Mouse (Mus musculus) frontal cortex, postnatal 10 days (tissue): ENCODE measurements around the gene Metap2.

Experiments
- DNase-seq, 2 experiments: peaks; one replicate each; pipeline ENCODE4 v3.0.0; 2022; ENCODE audit warnings: low spot score in 2 of 2, mixed read lengths in 1 of 2

The Metap2 gene

GRCm38 (mm10) chr10:93911326-93911725 is 14.4 kb upstream of the Metap2 start:
- DNase-seq: no peak

- no peak for DNase-seq
Observed at GRCm38 (mm10) chr10:93909811-93910446, 13.0 kb upstream of the Metap2 start.

- no peak for DNase-seq
Observed at GRCm38 (mm10) chr10:93909015-93909414, 12.1 kb upstream of the Metap2 start.

- no peak for DNase-seq
Observed at GRCm38 (mm10) chr10:93908540-93908939, 11.6 kb upstream of the Metap2 start.

- DNase-seq: no peak
Observed at GRCm38 (mm10) chr10:93907376-93907775, 10.5 kb upstream of the Metap2 start.

GRCm38 (mm10) chr10:93899907-93900306 is 3.0 kb upstream of the Metap2 start:
- no peak for DNase-seq

GRCm38 (mm10) chr10:93899303-93899702 is 2.4 kb upstream of the Metap2 start:
- DNase-seq: no peak

- DNase-seq: no peak
Observed at GRCm38 (mm10) chr10:93892551-93892950, 4.3 kb downstream of the Metap2 start.

GRCm38 (mm10) chr10:93891031-93891430 is 5.9 kb downstream of the Metap2 start:
- no peak for DNase-seq

GRCm38 (mm10) chr10:93890565-93890964 is 6.3 kb downstream of the Metap2 start:
- no peak for DNase-seq

- no peak for DNase-seq
Observed at GRCm38 (mm10) chr10:93889976-93890375, 6.9 kb downstream of the Metap2 start.

GRCm38 (mm10) chr10:93889579-93889950 is 7.3 kb downstream of the Metap2 start:
- DNase-seq: peak; percentile 81 to 87

GRCm38 (mm10) chr10:93888935-93889578 is 7.8 kb downstream of the Metap2 start:
- DNase-seq: peak; percentile 12 to 31

GRCm38 (mm10) chr10:93888590-93888934 is 8.3 kb downstream of the Metap2 start:
- no peak for DNase-seq

- DNase-seq: no peak
Observed at GRCm38 (mm10) chr10:93885839-93886477, 10.9 kb downstream of the Metap2 start.

GRCm38 (mm10) chr10:93882738-93883364 is 14.0 kb downstream of the Metap2 start:
- DNase-seq: no peak

- no peak for DNase-seq
Observed at GRCm38 (mm10) chr10:93881918-93882317, 15.0 kb downstream of the Metap2 start.

GRCm38 (mm10) chr10:93878732-93879131 is 18.2 kb downstream of the Metap2 start:
- no peak for DNase-seq

GRCm38 (mm10) chr10:93876772-93877171 is 20.1 kb downstream of the Metap2 start:
- DNase-seq: no peak

- no peak for DNase-seq
Observed at GRCm38 (mm10) chr10:93868886-93869285, 28.0 kb downstream of the Metap2 start.

GRCm38 (mm10) chr10:93868401-93868800 is 28.5 kb downstream of the Metap2 start:
- no peak for DNase-seq

- no peak for DNase-seq
Observed at GRCm38 (mm10) chr10:93856095-93856494, 40.8 kb downstream of the Metap2 start.

- DNase-seq: no peak
Observed at GRCm38 (mm10) chr10:93855126-93855525, 41.8 kb downstream of the Metap2 start.
